ENCODE assay signal across 8 mouse cellular contexts in genomic region chr2:71981896-71982295, GRCm38 (mm10). TPM values are rescaled to one million over a fixed set of nuclear protein-coding genes. Genes with fewer than 3 reads are reported as not detected.
DNase-seq lines count a peak whose midpoint lies in the region; ATAC-seq lines count a peak whose summit lies in the region.

No protein-coding gene starts in this region.

- H3K4me3 ChIP-seq in kidney, embryonic 15.5 days (replicated peaks), result peak overlapping the region; percentile 67
- peak overlapping the region; percentile 58; the same call in 1 of the 2 replicates for H3K4me3 ChIP-seq in embryonic facial prominence, embryonic 15.5 days (replicated peaks)
- H3K4me3 ChIP-seq in hindbrain, embryonic 11.5 days (ENCODE audit: low read depth, low read length), result peak overlapping the region; percentile 52; the same call in 1 of the 2 replicates
- H3K4me3 ChIP-seq in midbrain, embryonic 13.5 days (replicated peaks), result peak overlapping the region; percentile 65

- no peak for ATAC-seq in kidney, embryonic 15.5 days (replicated peaks; ENCODE audit: low FRiP score)
- no peak for ATAC-seq in embryonic facial prominence, embryonic 15.5 days (ENCODE audit: insufficient number of reproducible peaks, low FRiP score, low TSS enrichment, low read depth)
- ATAC-seq in hindbrain, embryonic 11.5 days (ENCODE audit: low FRiP score), result no peak
- ATAC-seq in midbrain, embryonic 13.5 days, result 0 out of 2 replicates have a peak, but pooled peaks have one; percentile 12
- no peak for ATAC-seq in megakaryocyte-erythroid progenitor cell, adult 5-6 weeks (replicated peaks; ENCODE audit: low FRiP score, low TSS enrichment, poor library complexity, severe bottlenecking)

- 54% methylated on average over 6 of the region's 6 CpGs for WGBS in kidney, embryonic 15.5 days
- 60% methylated on average over 6 of the region's 6 CpGs for WGBS in embryonic facial prominence, embryonic 15.5 days
- 75% methylated on average over 6 of the region's 6 CpGs for WGBS in hindbrain, embryonic 11.5 days
- WGBS in midbrain, embryonic 13.5 days, result 67% methylated on average over 6 of the region's 6 CpGs

- no peaks in the 10 kb centered on the region for H3K9me3 ChIP-seq in kidney, embryonic 15.5 days (replicated peaks)
- H3K9me3 ChIP-seq in embryonic facial prominence, embryonic 15.5 days (replicated peaks), result no peaks in the 10 kb centered on the region
- no peaks in the 10 kb centered on the region for H3K9me3 ChIP-seq in hindbrain, embryonic 11.5 days (ENCODE audit: control insufficient read depth, low read length)
- H3K9me3 ChIP-seq in midbrain, embryonic 13.5 days, result no peaks in the 10 kb centered on the region

- no peak for DNase-seq in kidney, adult 9 months
- DNase-seq in hindbrain, embryonic 11.5 days (ENCODE audit: low spot score), result no peak
- no peak for DNase-seq in right cerebral cortex, postnatal 25 days
- no peak for DNase-seq in layer of hippocampus, postnatal 14 days (ENCODE audit: low spot score in 2 of 2)

- peaks cover 28% of the 10 kb centered on the region for H3K4me1 ChIP-seq in kidney, embryonic 15.5 days
- H3K4me1 ChIP-seq in embryonic facial prominence, embryonic 15.5 days, result no peaks in the 10 kb centered on the region
- H3K4me1 ChIP-seq in hindbrain, embryonic 11.5 days (replicated peaks; ENCODE audit: control insufficient read depth, insufficient read depth, low read length), result 0 out of 2 replicates have a peak, but pooled peaks cover 3% of the 10 kb centered on the region
- peaks cover 11% of the 10 kb centered on the region; the same call in 1 of the 2 replicates for H3K4me1 ChIP-seq in midbrain, embryonic 13.5 days (replicated peaks)

- H3K4me2 ChIP-seq in kidney, embryonic 15.5 days, result peak overlapping the region; percentile 98; the same call in 1 of the 2 replicates
- peak overlapping the region; percentile 99; the same call in 1 of the 2 replicates for H3K4me2 ChIP-seq in embryonic facial prominence, embryonic 15.5 days (replicated peaks)
- H3K4me2 ChIP-seq in hindbrain, embryonic 11.5 days (replicated peaks; ENCODE audit: low read depth, low read length), result no peak overlapping the region
- H3K4me2 ChIP-seq in midbrain, embryonic 13.5 days (replicated peaks), result peak overlapping the region; percentile 97

- peaks cover 30% of the 10 kb centered on the region for H3K27me3 ChIP-seq in kidney, embryonic 15.5 days
- H3K27me3 ChIP-seq in embryonic facial prominence, embryonic 15.5 days, result peaks cover 10% of the 10 kb centered on the region
- peaks cover 10% of the 10 kb centered on the region; the same call in 1 of the 2 replicates for H3K27me3 ChIP-seq in hindbrain, embryonic 11.5 days (ENCODE audit: control insufficient read depth, insufficient read depth, low read length)
- peaks cover 19% of the 10 kb centered on the region for H3K27me3 ChIP-seq in midbrain, embryonic 13.5 days

- H3K9ac ChIP-seq in kidney, embryonic 15.5 days, result no peak overlapping the region
- H3K9ac ChIP-seq in embryonic facial prominence, embryonic 15.5 days, result no peak overlapping the region
- H3K9ac ChIP-seq in hindbrain, embryonic 11.5 days (ENCODE audit: low read depth, low read length), result no peak overlapping the region
- peak overlapping the region; percentile 80; the same call in 1 of the 2 replicates for H3K9ac ChIP-seq in midbrain, embryonic 13.5 days (replicated peaks)

- no peak overlapping the region for H3K27ac ChIP-seq in kidney, embryonic 15.5 days
- H3K27ac ChIP-seq in embryonic facial prominence, embryonic 15.5 days (replicated peaks), result no peak overlapping the region
- no peak overlapping the region for H3K27ac ChIP-seq in hindbrain, embryonic 11.5 days (ENCODE audit: low read depth, low read length)
- no peak overlapping the region for H3K27ac ChIP-seq in midbrain, embryonic 13.5 days

- H3K36me3 ChIP-seq in kidney, embryonic 15.5 days, result no peaks in the 10 kb centered on the region
- H3K36me3 ChIP-seq in embryonic facial prominence, embryonic 15.5 days, result no peaks in the 10 kb centered on the region
- H3K36me3 ChIP-seq in hindbrain, embryonic 11.5 days (ENCODE audit: control insufficient read depth, insufficient read depth, low read length), result no peaks in the 10 kb centered on the region
- H3K36me3 ChIP-seq in midbrain, embryonic 13.5 days, result no peaks in the 10 kb centered on the region

RNA-seq across cellular contexts. Expression of gene Rapgef4, which starts 0.9 kb away (rescaled TPM):
- polyA plus RNA-seq in kidney, embryonic 15.5 days (2015; fragmentation: Nextera tagmentation; extraction: Ambion mirVana), result 6.3 and 9.4 TPM in 2 replicates
- 4.6 and 5.8 TPM in 2 replicates for polyA plus RNA-seq in embryonic facial prominence, embryonic 15.5 days (2015; fragmentation: Nextera tagmentation; extraction: Ambion mirVana)
- 2.3 and 2.9 TPM in 2 replicates for polyA plus RNA-seq in hindbrain, embryonic 11.5 days (2014; fragmentation: Nextera tagmentation; extraction: Ambion mirVana)
- polyA plus RNA-seq in midbrain, embryonic 13.5 days (2015; fragmentation: Nextera tagmentation; extraction: Ambion mirVana), result 11.3 and 12.5 TPM in 2 replicates
- not detected in 2 replicates for total RNA-seq in megakaryocyte-erythroid progenitor cell, adult 5-6 weeks (2014; fragmentation: Nextera tagmentation)
- total RNA-seq in megakaryocyte-erythroid progenitor cell, adult 5-6 weeks (2017), result not detected in 2 replicates
- 100 to 1,000 TPM; 208 to 217 TPM for total RNA-seq in layer of hippocampus, postnatal 14 days (2021)
